Mouse (Mus musculus) monocyte, adult 2 months (primary cell): ENCODE measurements around the gene Olfr599.
"Not testable (repeated sequence)": the region's sequence is repeated elsewhere in the genome, so short reads cannot be mapped to it uniquely, and the experiment has no call there.

Experiments used
- DNase-seq, 2 experiments: peaks; one replicate each; pipeline ENCODE4 v3.0.0; 2022; ENCODE audit warnings: low spot score in 2 of 2, low read depth in 1 of 2

The Olfr599 gene

GRCm38 (mm10) chr7:103335617-103336016, at the start of gene Olfr599:
TSS of gene Olfr599 (plus strand) at chr7:103335917.
- DNase-seq: no peak

GRCm38 (mm10) chr7:103305348-103305747, 30.4 kb upstream of the Olfr599 start, which contains the start of gene Olfr596:
TSS of gene Olfr596 (plus strand) at chr7:103305648.
- not testable (repeated sequence) for DNase-seq

- not testable (repeated sequence) for DNase-seq
Measured at GRCm38 (mm10) chr7:103316015-103316414, 19.7 kb upstream of the Olfr599 start, which contains the start of gene Olfr597. TSS of gene Olfr597 (plus strand) at chr7:103316315.

- no peak for DNase-seq
Measured at GRCm38 (mm10) chr7:103323268-103323667, 12.4 kb upstream of the Olfr599 start, which contains the start of gene Olfr598. TSS of gene Olfr598 (plus strand) at chr7:103323568.

GRCm38 (mm10) chr7:103349569-103349968, 13.9 kb downstream of the Olfr599 start, which contains the start of gene Olfr600:
TSS of gene Olfr600 (minus strand) at chr7:103349669.
- no peak for DNase-seq

GRCm38 (mm10) chr7:103362555-103362954, 26.8 kb downstream of the Olfr599 start, which contains the start of gene Olfr601:
TSS of gene Olfr601 (minus strand) at chr7:103362655.
- no peak for DNase-seq

- DNase-seq: no peak
Measured at GRCm38 (mm10) chr7:103386077-103386476, 50.4 kb downstream of the Olfr599 start, which contains the start of gene Olfr603. TSS of gene Olfr603 (minus strand) at chr7:103386177.
